Mouse (Mus musculus): ENCODE measurements at regions not wholly inside any gene's neighbourhood (a gene's known extent, or its start where the extent isn't known, plus 50 kb on each side); places are given as distances from the start of the nearest gene placed in this dataset.

DNA sequence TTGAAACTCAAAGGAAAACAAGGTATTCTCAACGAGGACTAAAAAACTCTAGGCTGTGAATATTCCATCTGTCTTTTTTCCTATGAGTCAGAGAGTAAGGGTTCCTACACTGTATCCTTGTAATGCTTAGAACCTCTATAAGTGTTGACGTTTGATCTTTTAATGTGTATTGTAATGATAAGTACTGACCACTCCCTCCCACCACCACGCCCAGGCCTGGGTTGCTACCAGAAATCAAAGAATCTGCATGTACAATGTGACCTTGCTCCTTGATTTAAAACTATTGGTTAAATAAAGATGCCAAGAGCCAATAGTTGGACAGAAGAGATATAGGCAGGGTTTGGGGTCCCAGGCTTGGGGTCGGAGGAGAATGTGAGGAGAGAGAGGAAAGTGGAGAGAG is 66.2 kb upstream of the Man2a1 start:
- no peak for TF ChIP-seq POLR2A (IDR thresholded peaks at IDR 0.05; ENCODE audit: extremely low read depth, insufficient read depth, low read length)
- TF ChIP-seq CTCF (IDR thresholded peaks at IDR 0.05; ENCODE audit: extremely low read depth, insufficient read depth, low read length): no peak
